Mouse (Mus musculus) liver, embryonic 11.5 days (tissue): ENCODE data around the gene Hist2h2ac. TPM values are rescaled to one million over a fixed set of nuclear protein-coding genes. Genes with fewer than 3 reads are reported as not detected.
"Not testable (repeated sequence)": the region's sequence is repeated elsewhere in the genome, so short reads cannot be mapped to it uniquely, and the experiment has no call there.

Source experiments
- ATAC-seq: fragments of 200-750 bp; cut with Nextera tagmentation; replicated peaks from 2 replicates; pipeline ENCODE4 v1.8.0; 2017; ENCODE audit warnings: moderate number of reproducible peaks, mild to moderate bottlenecking, moderate TSS enrichment, moderate library complexity; ENCODE audit not compliant: low FRiP score
- DNase-seq: peaks from one replicate; pipeline ENCODE4 v3.0.0-alpha.2; 2017; ENCODE audit warnings: low spot score
- H3K27ac ChIP-seq: fragments of 300-500 bp; sonication (generic); 2 replicates; pipeline ENCODE4 v1.5.1; 2014; ENCODE audit warnings: mild to moderate bottlenecking, low read depth, low read length, control low read depth
- H3K27me3 ChIP-seq: fragments of 300-500 bp; sonication (generic); replicated peaks from 2 replicates; pipeline ENCODE4 v1.6.1; 2014; ENCODE audit warnings: low read length, mixed read lengths; ENCODE audit not compliant: control insufficient read depth, insufficient read depth
- H3K36me3 ChIP-seq: fragments of 300-500 bp; sonication (generic); 2 replicates; pipeline ENCODE4 v1.6.1; 2014; ENCODE audit warnings: mild to moderate bottlenecking, low read length, moderate library complexity, mixed read lengths; ENCODE audit not compliant: control insufficient read depth, insufficient read depth
- H3K4me1 ChIP-seq: fragments of 300-500 bp; sonication (generic); replicated peaks from 2 replicates; pipeline ENCODE4 v1.6.1; 2014; ENCODE audit warnings: low read length, mixed read lengths; ENCODE audit not compliant: control insufficient read depth, insufficient read depth
- H3K4me2 ChIP-seq: fragments of 300-500 bp; sonication (generic); 2 replicates; pipeline ENCODE4 v1.6.1; 2014; ENCODE audit warnings: mild to moderate bottlenecking, control low read depth, moderate library complexity
- H3K4me3 ChIP-seq: fragments of 300-500 bp; sonication (generic); 2 replicates; pipeline ENCODE4 v1.5.1; 2014; ENCODE audit warnings: low read depth, low read length, control low read depth
- H3K9ac ChIP-seq: fragments of 300-500 bp; sonication (generic); 2 replicates; pipeline ENCODE4 v1.6.1; 2014; ENCODE audit warnings: low read depth, low read length, control low read depth
- H3K9me3 ChIP-seq: fragments of 300-500 bp; sonication (generic); 2 replicates; pipeline ENCODE4 v1.6.1; 2016; ENCODE audit warnings: low read length, inconsistent platforms, mixed read lengths; ENCODE audit not compliant: control insufficient read depth
- WGBS: fragments of 180-500 bp; shearing (Covaris S2); extraction: QIAGEN DNeasy Blood & Tissue Kit; methylation state at CpG from one replicate; pipeline ENCODE4 v1.1.7; 2014; 5-methylcytosine and 5-hydroxymethylcytosine counted together
- polyA plus RNA-seq: library from polyadenylated mRNA; unstranded; fragments of >200 nt; fragmentation: Nextera tagmentation; extraction: Ambion mirVana; gene quantifications from 2 replicates; pipeline ENCODE4 v1.2.1, GENCODE M21; 2014

Hist2h2ac gene
- polyA plus RNA-seq, 1 experiment from 2014 or later, result 14.7 TPM

DNA sequence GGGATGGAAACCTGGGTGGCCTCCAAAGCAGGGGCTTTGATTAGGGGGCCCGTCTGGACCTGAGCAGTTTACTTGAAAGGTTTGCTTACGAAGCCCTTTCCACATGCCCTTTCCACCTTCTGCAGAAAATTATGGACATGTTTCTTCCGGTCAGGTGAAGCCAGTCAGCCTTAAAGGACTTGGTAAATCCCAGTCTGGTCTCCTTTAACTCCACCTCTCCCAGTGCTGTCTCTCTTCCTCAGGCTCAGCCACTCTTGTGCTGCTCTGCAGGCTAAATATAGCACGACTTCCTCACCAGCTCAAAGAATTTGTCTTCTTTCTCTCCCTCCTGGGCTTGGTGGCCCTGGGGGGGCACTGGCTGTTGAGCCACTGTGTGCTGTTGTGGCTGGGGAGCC, 38.3 kb downstream of the Hist2h2ac start:
- H3K9me3 ChIP-seq, result no peaks in the 10 kb centered on the region
- H3K36me3 ChIP-seq, result peaks cover 4% of the 10 kb centered on the region
- H3K4me2 ChIP-seq, result peak overlapping the region; percentile 86
- DNase-seq, result no peak
- no peak overlapping the region for H3K9ac ChIP-seq
- peaks cover 19% of the 10 kb centered on the region for H3K4me1 ChIP-seq
- WGBS, result 22% methylated on average over 4 of the region's 4 CpGs
- no peak for ATAC-seq
- H3K27me3 ChIP-seq, result no peaks in the 10 kb centered on the region; the same call in 1 of the 2 replicates
- no peak overlapping the region for H3K27ac ChIP-seq
- no peak overlapping the region for H3K4me3 ChIP-seq

DNA sequence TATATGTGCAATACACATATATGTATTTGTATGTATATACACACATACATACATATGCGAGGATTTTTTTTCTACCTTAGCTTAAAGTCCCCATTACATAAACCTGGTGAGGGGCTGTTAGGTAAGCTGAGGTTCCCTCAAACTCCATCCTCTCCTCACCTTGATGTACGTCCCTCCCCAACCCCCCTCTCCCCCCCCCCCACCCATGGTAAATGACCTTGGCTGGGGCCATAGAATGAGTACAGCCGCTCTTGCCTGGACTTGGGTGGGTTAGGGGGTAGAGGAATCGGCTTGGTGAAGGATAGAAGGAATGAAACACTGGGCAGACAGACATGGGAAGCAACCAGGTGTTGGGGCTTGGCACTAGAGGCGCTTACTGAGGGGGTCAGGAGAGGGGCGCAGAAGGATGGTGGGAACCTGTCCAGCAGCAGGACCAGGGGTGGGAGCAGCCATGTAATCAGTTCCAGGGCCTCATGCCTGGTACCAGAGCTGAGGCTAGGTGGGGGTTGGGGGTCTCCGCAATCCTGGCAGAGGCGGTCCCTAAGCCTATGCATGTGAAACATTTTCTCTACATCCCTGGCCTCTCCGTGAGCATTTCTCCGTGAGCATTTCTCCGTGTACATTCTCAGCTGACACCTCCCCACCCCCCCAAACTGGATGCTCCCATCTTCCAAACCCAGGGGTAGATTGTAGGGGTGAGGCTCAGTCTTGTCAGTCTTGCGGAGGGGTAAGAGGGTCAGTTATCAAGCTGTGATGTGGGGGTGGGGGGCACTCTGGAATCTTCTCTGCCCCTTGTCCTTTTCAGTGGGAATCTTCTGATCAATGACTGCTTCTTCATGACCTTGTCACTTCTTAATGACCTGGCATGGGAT, 38.9 kb downstream of the Hist2h2ac start:
- H3K27ac ChIP-seq, result no peak overlapping the region
- peaks cover 19% of the 10 kb centered on the region for H3K4me1 ChIP-seq
- peak overlapping the region; percentile 56 for H3K4me3 ChIP-seq
- WGBS, result 33% methylated on average over 12 of the region's 12 CpGs
- H3K4me2 ChIP-seq, result peak overlapping the region; percentile 86
- H3K9me3 ChIP-seq, result no peaks in the 10 kb centered on the region
- no peak overlapping the region for H3K9ac ChIP-seq
- ATAC-seq (0 out of 2 replicates have a peak, but pooled peaks have one; percentile 10), DNase-seq (no peak)
- H3K36me3 ChIP-seq, result peaks cover 5% of the 10 kb centered on the region
- H3K27me3 ChIP-seq, result no peaks in the 10 kb centered on the region; the same call in 1 of the 2 replicates

DNA sequence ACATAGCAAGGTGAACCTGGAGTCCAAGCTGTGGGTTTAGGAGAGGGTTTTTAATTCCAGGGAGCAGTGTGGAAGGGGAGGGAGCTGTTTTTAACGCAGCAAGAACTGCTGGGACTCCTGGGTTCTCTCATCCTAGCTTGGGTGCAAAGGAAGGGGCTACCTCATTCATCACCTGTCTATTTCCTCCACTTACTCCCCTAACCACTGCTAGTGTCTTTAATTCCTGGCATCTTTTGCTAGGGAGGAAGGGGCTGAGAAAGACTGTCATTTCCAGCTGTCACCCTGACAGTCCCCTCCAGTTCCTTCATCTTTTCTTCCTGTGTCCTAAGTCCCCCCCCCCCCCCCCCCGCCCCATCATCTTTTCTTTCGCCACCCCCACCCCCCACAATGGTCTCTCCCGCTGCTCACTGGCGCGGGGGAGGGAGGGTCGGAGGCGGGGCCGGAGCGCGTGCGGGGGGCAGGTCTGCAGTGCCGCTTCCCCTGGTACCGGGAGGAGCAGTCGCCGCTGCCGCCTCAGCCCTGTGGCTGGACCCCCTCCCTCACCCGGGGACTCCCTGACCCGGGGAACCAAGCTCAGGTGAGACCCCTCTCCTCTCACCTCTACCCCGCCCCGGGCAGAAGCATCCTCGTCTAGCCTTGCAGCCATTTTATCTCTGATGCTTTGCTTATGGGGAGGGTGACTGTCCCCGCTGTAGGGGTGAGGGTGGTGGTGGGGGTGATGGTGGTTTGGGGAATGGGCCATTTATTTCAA, 39.8 kb downstream of the Hist2h2ac start, which contains the start of gene Sv2a:
Gene Sv2a (plus strand): TSS at position 425 of the 751 bp plus-strand sequence.
- peak; percentile 61 for DNase-seq
- Histone ChIP-seq H3K9me3 (no peaks in the 10 kb centered on the region), H3K27me3 (no peaks in the 10 kb centered on the region; the same call in 1 of the 2 replicates), H3K27ac (no peak within 1 kb of the TSS), H3K9ac (peak within 1 kb of the TSS; percentile 54), H3K36me3 (peaks cover 13% of the 10 kb centered on the region), H3K4me1 (peaks cover 19% of the 10 kb centered on the region), H3K4me3 (peak within 1 kb of the TSS; percentile 56), H3K4me2 (peak within 1 kb of the TSS; percentile 86)
- ATAC-seq, result 0 out of 2 replicates have a peak, but pooled peaks have one; percentile 46
- WGBS, result under 1% methylated on average over 19 of the region's 23 CpGs

DNA sequence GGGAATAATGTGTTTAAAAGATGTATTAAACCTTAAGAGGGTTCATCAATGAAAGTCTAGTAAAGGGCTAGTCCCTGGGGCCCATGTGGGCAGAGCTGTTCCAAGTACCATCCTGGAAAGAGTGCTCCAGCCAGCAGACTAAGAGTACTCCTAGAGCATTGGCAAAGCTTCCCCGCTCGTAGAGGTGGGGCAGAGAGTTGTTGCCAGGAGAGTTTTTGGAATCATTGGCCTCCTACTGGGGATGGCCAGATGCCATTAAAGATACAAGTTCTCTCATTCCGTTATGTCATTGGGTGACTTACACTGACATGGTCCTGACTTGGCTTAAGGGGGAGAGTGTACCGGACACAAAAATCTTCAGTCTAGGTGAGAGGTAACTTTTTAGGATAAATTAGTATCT, 41.1 kb downstream of the Hist2h2ac start:
- no peaks in the 10 kb centered on the region for H3K27me3 ChIP-seq
- no peak overlapping the region for H3K4me3 ChIP-seq
- DNase-seq (no peak), ATAC-seq (no peak)
- H3K27ac ChIP-seq, result no peak overlapping the region
- peaks cover 21% of the 10 kb centered on the region for H3K36me3 ChIP-seq
- no peak overlapping the region for H3K9ac ChIP-seq
- peaks cover 22% of the 10 kb centered on the region for H3K4me1 ChIP-seq
- no peak overlapping the region for H3K4me2 ChIP-seq
- no peaks in the 10 kb centered on the region for H3K9me3 ChIP-seq
- 70% methylated on average over 4 of the region's 4 CpGs for WGBS

DNA sequence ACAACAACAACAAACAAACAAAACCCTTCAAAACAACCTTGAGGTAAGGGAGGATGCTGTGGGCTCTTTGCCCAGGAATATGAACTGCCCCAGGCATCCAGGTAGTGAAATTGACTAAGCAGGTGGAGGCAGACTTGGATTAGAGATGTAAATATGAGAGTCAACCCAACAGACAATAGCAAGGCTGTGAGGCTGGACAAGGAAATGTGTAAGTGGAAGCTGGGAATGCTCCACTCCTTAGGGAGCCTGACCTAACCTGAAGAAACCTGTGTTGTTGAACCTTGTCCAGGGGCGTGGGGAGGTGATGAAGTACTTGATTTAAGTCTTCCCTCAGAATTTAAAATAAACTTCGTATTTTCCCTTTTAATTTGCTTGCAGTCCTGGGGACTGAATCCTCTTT, 41.8 kb downstream of the Hist2h2ac start:
- peaks cover 28% of the 10 kb centered on the region for H3K36me3 ChIP-seq
- H3K4me2 ChIP-seq, result no peak overlapping the region
- no peaks in the 10 kb centered on the region for H3K9me3 ChIP-seq
- H3K4me3 ChIP-seq, result no peak overlapping the region
- ATAC-seq (no peak), DNase-seq (no peak)
- WGBS, result 77% methylated on average over 2 of the region's 2 CpGs
- no peak overlapping the region for H3K9ac ChIP-seq
- peaks cover 28% of the 10 kb centered on the region for H3K4me1 ChIP-seq
- no peaks in the 10 kb centered on the region for H3K27me3 ChIP-seq
- no peak overlapping the region for H3K27ac ChIP-seq

DNA sequence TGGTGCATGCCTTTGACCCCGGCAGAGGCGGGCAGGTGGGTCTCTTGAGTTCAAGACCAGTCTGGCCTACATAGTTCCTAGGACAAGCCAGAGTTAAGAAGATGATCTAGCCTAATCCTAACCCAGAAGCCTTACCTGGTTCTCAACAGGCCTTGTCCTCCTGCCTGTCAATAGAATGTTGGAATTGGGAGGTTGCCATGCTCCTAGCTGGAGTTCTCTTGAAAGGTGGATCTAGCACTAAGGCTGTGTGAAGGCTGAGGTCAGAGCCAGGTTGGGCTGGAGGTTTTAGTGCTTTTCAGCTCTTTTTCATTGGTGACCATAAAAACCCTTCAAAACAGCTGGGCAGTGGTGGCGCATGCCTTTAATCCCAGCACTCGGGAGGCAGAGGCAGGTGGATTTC, 42.3 kb downstream of the Hist2h2ac start:
- H3K9ac ChIP-seq, result no peak overlapping the region
- DNase-seq, result no peak
- 90% methylated on average over 4 of the region's 4 CpGs for WGBS
- H3K4me3 ChIP-seq, result no peak overlapping the region
- H3K27me3 ChIP-seq, result no peaks in the 10 kb centered on the region
- ATAC-seq, result no peak
- H3K9me3 ChIP-seq, result no peaks in the 10 kb centered on the region
- peaks cover 31% of the 10 kb centered on the region for H3K4me1 ChIP-seq
- no peak overlapping the region for H3K27ac ChIP-seq
- H3K36me3 ChIP-seq, result peaks cover 29% of the 10 kb centered on the region
- H3K4me2 ChIP-seq, result no peak overlapping the region

DNA sequence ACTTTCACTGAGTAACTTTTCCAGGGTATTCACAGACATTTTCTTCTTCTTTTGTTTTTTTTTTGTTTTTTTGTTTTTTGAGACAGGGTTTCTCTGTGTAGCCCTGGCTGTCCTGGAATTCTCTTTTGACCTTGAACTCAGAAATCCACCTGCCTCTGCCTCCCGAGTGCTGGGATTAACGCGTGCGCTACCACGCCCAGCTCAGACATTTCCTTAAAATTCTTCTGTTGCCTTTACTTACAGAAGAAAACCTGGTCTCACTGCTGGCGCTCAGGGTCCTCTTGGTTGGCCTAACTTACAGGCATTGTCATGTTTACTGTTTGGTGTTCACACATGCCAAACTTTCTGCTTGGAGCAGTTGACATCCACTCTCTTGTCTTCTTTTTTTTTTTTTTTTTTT, 45.4 kb downstream of the Hist2h2ac start:
- Histone ChIP-seq H3K9ac (no peak overlapping the region), H3K36me3 (peaks cover 29% of the 10 kb centered on the region), H3K27me3 (no peaks in the 10 kb centered on the region), H3K4me1 (peaks cover 19% of the 10 kb centered on the region), H3K4me3 (no peak overlapping the region), H3K4me2 (no peak overlapping the region), H3K27ac (no peak overlapping the region), H3K9me3 (no peaks in the 10 kb centered on the region)
- 87% methylated on average over 6 of the region's 6 CpGs for WGBS
- ATAC-seq (no peak), DNase-seq (no peak)

DNA sequence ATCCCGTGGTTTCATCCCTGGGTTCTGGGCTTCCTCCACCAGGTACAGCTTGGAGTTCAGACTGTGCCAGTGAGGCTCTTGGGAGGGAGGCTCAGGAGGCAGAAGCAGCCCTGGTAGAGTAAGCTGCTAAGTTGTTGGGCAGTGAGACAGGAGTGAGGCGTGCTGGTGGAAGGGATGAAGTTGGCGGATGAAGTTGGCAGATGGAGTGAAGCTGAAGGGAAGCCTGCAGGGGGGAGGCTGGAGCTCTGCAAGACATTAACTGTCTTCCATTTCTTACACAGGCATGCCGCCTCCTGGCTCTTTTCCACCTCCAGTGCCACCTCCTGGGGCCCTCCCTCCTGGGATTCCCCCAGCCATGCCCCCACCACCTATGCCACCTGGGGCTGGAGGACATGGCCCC, 46.6 kb downstream of the Hist2h2ac start:
- Histone ChIP-seq H3K4me1 (peaks cover 19% of the 10 kb centered on the region), H3K4me2 (peak overlapping the region; percentile 95), H3K36me3 (peaks cover 29% of the 10 kb centered on the region), H3K4me3 (peak overlapping the region; percentile 34), H3K9ac (0 out of 2 replicates have a peak overlapping the region, but pooled peaks have one; percentile 13)
- not testable (repeated sequence) for H3K27ac ChIP-seq, ATAC-seq, H3K27me3 ChIP-seq, H3K9me3 ChIP-seq, DNase-seq
- 83% methylated on average over 4 of the region's 4 CpGs for WGBS
